Comparison of ENCODE assay signal across 8 mouse cellular contexts in the genomic region with DNA sequence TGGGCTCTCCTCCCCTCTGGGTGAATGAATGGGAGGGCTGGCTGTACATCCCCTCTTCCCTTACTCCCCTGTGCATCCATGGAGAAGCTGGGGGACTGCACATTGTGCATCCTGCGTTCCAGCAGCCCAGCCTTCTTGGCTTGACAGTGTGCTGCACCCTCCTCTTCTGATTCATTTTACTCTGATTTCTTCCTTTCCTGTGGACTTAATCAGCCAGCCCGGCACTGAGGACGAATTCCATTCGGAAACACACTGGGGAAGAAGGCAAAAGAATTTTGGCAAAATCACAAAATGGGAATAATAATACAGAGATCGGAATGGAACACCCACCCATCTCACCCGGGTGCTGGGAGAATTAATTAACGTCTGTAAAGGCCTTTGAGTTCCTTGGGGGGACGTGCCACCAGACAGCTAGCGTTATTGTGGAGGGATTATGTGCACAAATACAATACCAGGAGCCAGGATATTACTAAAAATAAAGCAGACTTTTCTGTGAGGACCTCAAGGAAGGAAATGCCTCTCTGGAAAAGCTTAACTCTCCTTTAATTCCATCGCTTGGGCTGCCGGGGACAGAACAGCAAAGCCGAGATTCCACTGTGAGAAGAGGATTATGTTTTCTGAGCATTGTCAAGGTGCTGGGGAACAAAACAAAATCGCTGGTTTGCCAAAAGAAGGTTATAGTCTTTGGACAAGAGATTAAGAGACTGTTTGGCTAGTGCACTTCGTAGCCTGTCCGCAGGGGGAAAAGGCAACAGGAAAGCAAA. TPM values are rescaled to one million over a fixed set of nuclear protein-coding genes. Genes with fewer than 3 reads are reported as not detected.
DNase-seq lines count a peak whose midpoint lies in the region; ATAC-seq lines count a peak whose summit lies in the region.

No protein-coding gene starts in this region.

- no peaks in the 10 kb centered on the region for H3K9me3 ChIP-seq in heart, embryonic 10.5 days
- no peaks in the 10 kb centered on the region for H3K9me3 ChIP-seq in kidney, embryonic 14.5 days (ENCODE audit: control insufficient read depth, low read length)
- no peaks in the 10 kb centered on the region for H3K9me3 ChIP-seq in midbrain, embryonic 15.5 days

- no peak for ATAC-seq in kidney, embryonic 14.5 days (ENCODE audit: low FRiP score, low TSS enrichment)
- peak; percentile 81 for ATAC-seq in midbrain, embryonic 15.5 days (replicated peaks)

- peak overlapping the region; percentile 36 for H3K4me3 ChIP-seq in heart, embryonic 10.5 days
- no peak overlapping the region; the same call in 1 of the 2 replicates for H3K4me3 ChIP-seq in kidney, embryonic 14.5 days (ENCODE audit: low read length)
- H3K4me3 ChIP-seq in midbrain, embryonic 15.5 days: peak overlapping the region; percentile 17

- no peaks in the 10 kb centered on the region for H3K27me3 ChIP-seq in heart, embryonic 10.5 days (ENCODE audit: insufficient read depth, poor library complexity, severe bottlenecking)
- H3K27me3 ChIP-seq in kidney, embryonic 14.5 days (ENCODE audit: control insufficient read depth, insufficient read depth, low read length): no peaks in the 10 kb centered on the region
- no peaks in the 10 kb centered on the region for H3K27me3 ChIP-seq in midbrain, embryonic 15.5 days (replicated peaks)

- H3K4me1 ChIP-seq in heart, embryonic 10.5 days: peaks cover 17% of the 10 kb centered on the region; the same call in 1 of the 2 replicates
- H3K4me1 ChIP-seq in kidney, embryonic 14.5 days (ENCODE audit: control insufficient read depth, insufficient read depth, low read length): peaks cover 5% of the 10 kb centered on the region; the same call in 1 of the 2 replicates
- peaks cover 20% of the 10 kb centered on the region for H3K4me1 ChIP-seq in midbrain, embryonic 15.5 days

- peak overlapping the region; percentile 79 for H3K27ac ChIP-seq in heart, embryonic 10.5 days
- peak overlapping the region; percentile 91 for H3K27ac ChIP-seq in kidney, embryonic 14.5 days (ENCODE audit: low read depth, low read length)
- peak overlapping the region; percentile 78 for H3K27ac ChIP-seq in midbrain, embryonic 15.5 days

- 32% methylated on average over 15 of the region's 15 CpGs for WGBS in heart, embryonic 10.5 days
- WGBS in kidney, embryonic 14.5 days: 30% methylated on average over 15 of the region's 15 CpGs
- under 1% methylated on average over 15 of the region's 15 CpGs for WGBS in midbrain, embryonic 15.5 days

- H3K4me2 ChIP-seq in kidney, embryonic 14.5 days (replicated peaks; ENCODE audit: low read depth, low read length): peak overlapping the region; percentile 41
- peak overlapping the region; percentile 38 for H3K4me2 ChIP-seq in midbrain, embryonic 15.5 days

- no peaks in the 10 kb centered on the region for H3K36me3 ChIP-seq in heart, embryonic 10.5 days
- no peaks in the 10 kb centered on the region for H3K36me3 ChIP-seq in kidney, embryonic 14.5 days (ENCODE audit: control insufficient read depth, insufficient read depth, low read length)
- H3K36me3 ChIP-seq in midbrain, embryonic 15.5 days (replicated peaks): no peaks in the 10 kb centered on the region

- DNase-seq in kidney, adult 18-20 months: peak; percentile 35
- no peak for DNase-seq in kidney, adult 11 months
- peak; percentile 48 for DNase-seq in embryo, embryonic 11 days
- DNase-seq in heart, embryonic 10.5 days (ENCODE audit: low spot score): no peak
- DNase-seq in natural killer cell, adult 2 months (ENCODE audit: low spot score in 2 of 2): no peak
- DNase-seq in adipocyte (ENCODE audit: low spot score): no peak

- peak overlapping the region; percentile 23; the same call in 1 of the 2 replicates for H3K9ac ChIP-seq in kidney, embryonic 14.5 days (ENCODE audit: low read depth, low read length)
- H3K9ac ChIP-seq in midbrain, embryonic 15.5 days: peak overlapping the region; percentile 9; the same call in 1 of the 2 replicates

RNA-seq across cellular contexts. Expression of a gene that starts 53.6 kb away (rescaled TPM):
- polyA plus RNA-seq in heart, embryonic 10.5 days (2016; fragmentation: Nextera tagmentation; extraction: Ambion mirVana): 5.3 and 8.1 TPM in 2 replicates
- 41.7 and 49.8 TPM in 2 replicates for polyA plus RNA-seq in kidney, embryonic 14.5 days (2014; fragmentation: Nextera tagmentation; extraction: Ambion mirVana)
- polyA plus RNA-seq in midbrain, embryonic 15.5 days (2015; fragmentation: Nextera tagmentation; extraction: Ambion mirVana): 7.1 and 7.9 TPM in 2 replicates

Comparison
In these comparisons a context has a peak if more than half of its experiments do, and no peak if none do; other contexts are left out.
1. DNase-seq: peak in kidney, adult 18-20 months (single experiment) and embryo, embryonic 11 days (single experiment); none in kidney, adult 11 months (single experiment), heart, embryonic 10.5 days (single experiment), natural killer cell, adult 2 months (0 of 2) and adipocyte (single experiment).
2. Peak in every context shown above with its lines, with median percentiles within 50 percentile points of each other: H3K27ac ChIP-seq.